Mouse (Mus musculus) liver, embryonic 16.5 days (tissue): Measurements from ENCODE around the gene Kdm4b. TPM values are rescaled to one million over a fixed set of nuclear protein-coding genes. Genes with fewer than 3 reads are reported as not detected.

Source experiments
- ATAC-seq: fragments of 200-750 bp; cut with Nextera tagmentation; 2 replicates; pipeline ENCODE4 v1.8.0; 2017; ENCODE audit warnings: low read depth, mild to moderate bottlenecking, moderate number of reproducible peaks, moderate library complexity
- H3K27ac ChIP-seq: fragments of 300-500 bp; sonication (generic); 2 replicates; pipeline ENCODE4 v1.5.1; 2014; ENCODE audit warnings: mild to moderate bottlenecking, low read length
- H3K27me3 ChIP-seq: fragments of 300-500 bp; sonication (generic); 2 replicates; pipeline ENCODE4 v1.6.1; 2014; ENCODE audit warnings: low read depth, low read length, mixed read lengths; ENCODE audit not compliant: control insufficient read depth, insufficient read depth
- H3K36me3 ChIP-seq: fragments of 300-500 bp; sonication (generic); 2 replicates; pipeline ENCODE4 v1.6.1; 2014; ENCODE audit warnings: mild to moderate bottlenecking; ENCODE audit not compliant: control insufficient read depth, insufficient read depth
- H3K4me1 ChIP-seq: fragments of 300-500 bp; sonication (generic); 2 replicates; pipeline ENCODE4 v1.6.1; 2014; ENCODE audit warnings: low read depth, low read length, mixed read lengths; ENCODE audit not compliant: control insufficient read depth
- H3K4me2 ChIP-seq: fragments of 300-500 bp; sonication (generic); 2 replicates; pipeline ENCODE4 v1.6.1; 2014; ENCODE audit warnings: low read depth, low read length, mixed read lengths
- H3K4me3 ChIP-seq: fragments of 300-500 bp; sonication (generic); 2 replicates; pipeline ENCODE4 v1.5.1; 2014; ENCODE audit warnings: low read depth, mild to moderate bottlenecking, low read length
- H3K9ac ChIP-seq: fragments of 300-500 bp; sonication (generic); 2 replicates; pipeline ENCODE4 v1.6.1; 2014; ENCODE audit warnings: low read depth, low read length
- H3K9me3 ChIP-seq: fragments of 300-500 bp; sonication (generic); replicated peaks from 2 replicates; pipeline ENCODE4 v1.6.1; 2016; ENCODE audit warnings: low read length; ENCODE audit not compliant: control insufficient read depth
- WGBS: fragments of 180-500 bp; shearing (Covaris S2); extraction: QIAGEN DNeasy Blood & Tissue Kit; methylation state at CpG from one replicate; pipeline ENCODE4 v1.1.7; 2014; ENCODE audit not compliant: insufficient replicate concordance; 5-methylcytosine and 5-hydroxymethylcytosine counted together
- polyA plus RNA-seq: library from polyadenylated mRNA; unstranded; fragments of >200 nt; fragmentation: Nextera tagmentation; extraction: Ambion mirVana; gene quantifications from 2 replicates; pipeline ENCODE4 v1.2.1, GENCODE M21; 2015

The Kdm4b gene
- polyA plus RNA-seq, 1 experiment from 2014 or later: 7.0 TPM

DNA sequence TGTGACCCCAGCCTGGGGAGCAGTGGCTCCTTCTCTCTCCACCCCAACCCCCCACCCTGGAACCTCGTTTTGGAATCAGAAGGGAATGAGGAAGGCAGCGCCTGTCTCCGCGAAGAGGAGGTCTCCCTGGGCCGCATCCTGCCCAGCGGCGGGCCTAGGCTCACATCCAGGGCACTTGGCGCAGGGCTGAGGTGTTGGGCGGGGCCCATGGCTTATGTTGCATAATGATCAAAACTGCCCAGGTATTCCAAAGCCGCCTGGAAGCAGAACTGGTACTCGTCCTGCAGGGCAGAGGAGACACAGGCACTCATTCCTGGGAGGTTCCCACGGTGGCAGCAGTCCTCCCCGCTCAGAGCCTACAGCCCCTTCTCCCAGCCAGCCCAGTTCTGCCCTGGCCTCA, 87.3 kb downstream of the Kdm4b start:
- WGBS: 75% methylated on average over 13 of the region's 13 CpGs
- Histone ChIP-seq H3K36me3 (peaks cover 2% of the 10 kb centered on the region; the same call in 1 of the 2 replicates), H3K4me3 (no peak overlapping the region), H3K4me2 (no peak overlapping the region), H3K9ac (no peak overlapping the region), H3K27ac (no peak overlapping the region), H3K9me3 (no peaks in the 10 kb centered on the region), H3K4me1 (no peaks in the 10 kb centered on the region; the same call in 1 of the 2 replicates), H3K27me3 (no peaks in the 10 kb centered on the region)
- ATAC-seq: no peak

DNA sequence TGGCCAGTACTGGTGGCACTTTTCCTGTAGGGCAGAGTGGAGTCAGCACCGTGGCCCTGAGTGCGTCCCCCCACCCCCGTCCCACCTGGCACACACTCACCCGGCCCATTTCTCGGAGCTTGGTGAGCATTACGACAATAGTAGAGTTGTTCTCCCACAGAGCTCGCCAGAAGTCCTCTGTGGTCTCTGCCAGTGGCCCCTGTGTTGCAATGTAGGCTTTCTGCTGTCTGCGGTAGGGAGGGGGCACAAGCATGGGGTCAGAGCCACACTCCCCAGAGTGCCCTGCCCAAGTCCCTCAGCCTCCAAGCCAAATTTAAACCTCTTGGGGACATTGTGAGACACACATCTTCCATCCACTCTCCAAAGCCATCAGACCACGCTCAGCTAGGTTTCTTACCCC, 88.9 kb downstream of the Kdm4b start:
- Histone ChIP-seq H3K9ac (no peak overlapping the region), H3K9me3 (no peaks in the 10 kb centered on the region), H3K36me3 (peaks cover 2% of the 10 kb centered on the region; the same call in 1 of the 2 replicates), H3K4me1 (no peaks in the 10 kb centered on the region; the same call in 1 of the 2 replicates), H3K27me3 (no peaks in the 10 kb centered on the region), H3K4me2 (no peak overlapping the region), H3K4me3 (no peak overlapping the region), H3K27ac (no peak overlapping the region)
- ATAC-seq: no peak
- 76% methylated on average over 9 of the region's 9 CpGs for WGBS

DNA sequence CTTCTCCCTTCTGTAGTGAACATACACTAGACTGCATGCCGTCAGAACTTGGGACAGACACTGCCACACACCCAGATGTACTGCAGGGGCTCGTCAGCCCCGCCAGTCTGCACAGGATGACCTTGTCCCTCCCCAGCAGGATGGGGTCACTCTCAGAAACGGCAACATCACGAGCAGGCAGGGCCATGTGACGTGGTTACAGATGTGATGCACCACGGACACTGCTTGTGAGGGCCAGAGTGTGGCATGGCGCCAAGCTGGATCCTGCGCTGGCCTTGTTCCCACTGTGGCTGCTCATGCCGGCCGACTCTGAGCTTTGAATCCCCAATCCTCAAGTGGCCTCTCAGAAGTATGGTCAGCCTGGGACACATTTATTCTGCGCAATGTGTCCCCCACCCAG, 92.4 kb downstream of the Kdm4b start:
- H3K4me3 ChIP-seq: no peak overlapping the region
- 76% methylated on average over 12 of the region's 12 CpGs for WGBS
- H3K9me3 ChIP-seq: no peaks in the 10 kb centered on the region
- H3K4me2 ChIP-seq: no peak overlapping the region
- H3K9ac ChIP-seq: no peak overlapping the region
- no peaks in the 10 kb centered on the region for H3K27me3 ChIP-seq
- H3K4me1 ChIP-seq: no peaks in the 10 kb centered on the region
- peaks cover 2% of the 10 kb centered on the region; the same call in 1 of the 2 replicates for H3K36me3 ChIP-seq
- ATAC-seq: no peak
- H3K27ac ChIP-seq: no peak overlapping the region

DNA sequence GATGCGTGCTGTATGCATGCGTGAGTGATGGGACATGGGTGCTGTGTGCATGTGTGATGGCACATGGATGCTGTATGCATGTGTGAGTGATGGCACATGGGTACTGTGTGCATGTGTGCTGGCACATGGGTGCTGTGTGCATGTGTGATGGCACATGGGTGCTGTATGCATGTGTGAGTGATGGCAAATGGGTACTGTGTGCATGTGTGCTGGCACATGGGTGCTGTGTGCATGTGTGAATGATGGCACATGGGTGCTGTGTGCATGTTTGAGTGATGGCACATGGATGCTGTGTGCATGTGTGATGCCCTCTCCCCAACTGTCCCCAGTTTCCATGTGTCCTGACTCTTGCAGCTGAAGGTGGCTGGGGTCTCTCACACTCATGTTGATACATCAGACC, 94.2 kb downstream of the Kdm4b start:
- no peak overlapping the region for H3K9ac ChIP-seq
- 86% methylated on average over 2 of the region's 2 CpGs for WGBS
- H3K36me3 ChIP-seq: peaks cover 2% of the 10 kb centered on the region; the same call in 1 of the 2 replicates
- H3K27me3 ChIP-seq: peaks cover 4% of the 10 kb centered on the region; the same call in 1 of the 2 replicates
- H3K4me2 ChIP-seq: no peak overlapping the region
- no peaks in the 10 kb centered on the region for H3K9me3 ChIP-seq
- H3K27ac ChIP-seq: no peak overlapping the region
- ATAC-seq: no peak
- no peak overlapping the region for H3K4me3 ChIP-seq
- H3K4me1 ChIP-seq: peaks cover 1% of the 10 kb centered on the region

DNA sequence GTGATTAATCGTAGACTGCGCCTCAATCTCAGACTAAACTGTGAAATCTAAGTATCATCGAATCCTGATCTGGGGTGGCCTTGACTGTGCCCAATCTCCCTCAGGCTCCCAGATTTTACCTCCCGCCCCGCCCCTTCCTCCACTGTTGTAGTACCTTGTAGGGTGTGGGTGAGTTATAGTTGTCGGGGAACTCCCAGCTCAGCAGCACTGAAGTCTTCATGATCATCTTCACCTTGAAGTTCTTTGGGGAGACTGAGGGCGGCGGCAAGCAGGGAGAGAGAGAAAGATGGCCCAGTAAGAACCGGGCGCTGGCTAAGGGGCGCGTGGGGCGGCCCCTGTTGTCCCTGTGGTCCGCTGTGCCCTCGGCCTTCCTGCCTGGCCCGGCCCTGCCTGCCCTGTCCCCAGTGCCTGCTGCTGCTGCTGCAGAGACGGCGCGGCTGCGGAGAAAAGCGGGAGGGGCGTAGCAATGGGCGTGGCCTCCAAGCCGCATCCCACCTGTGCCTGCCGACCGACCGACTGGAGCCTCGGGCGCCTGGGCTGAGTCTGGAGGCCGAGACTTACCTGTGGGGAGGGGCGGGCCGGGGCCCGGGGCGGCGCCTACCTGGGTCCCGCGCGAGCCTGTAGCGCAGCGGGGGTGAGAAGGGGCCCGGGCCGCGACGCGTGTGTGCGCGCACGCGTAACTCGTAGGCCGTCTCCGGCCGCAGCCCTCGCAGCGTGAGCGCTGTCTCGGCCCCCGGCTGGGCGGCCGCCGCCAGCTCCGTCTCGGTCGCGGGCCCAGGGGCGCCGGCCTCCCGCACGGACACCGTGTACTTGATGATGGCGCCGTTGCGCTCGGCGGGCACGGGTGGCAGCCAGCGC, 99.1 kb downstream of the Kdm4b start:
- peak overlapping the region; percentile 57 for H3K4me3 ChIP-seq
- peaks cover 15% of the 10 kb centered on the region for H3K27me3 ChIP-seq
- 11% methylated on average over 73 of the region's 77 CpGs for WGBS
- no peaks in the 10 kb centered on the region for H3K9me3 ChIP-seq
- peaks cover 9% of the 10 kb centered on the region for H3K4me1 ChIP-seq
- H3K4me2 ChIP-seq: peak overlapping the region; percentile 82
- no peak overlapping the region for H3K27ac ChIP-seq
- peak; percentile 59 for ATAC-seq
- peak overlapping the region; percentile 7; the same call in 1 of the 2 replicates for H3K9ac ChIP-seq
- H3K36me3 ChIP-seq: no peaks in the 10 kb centered on the region

DNA sequence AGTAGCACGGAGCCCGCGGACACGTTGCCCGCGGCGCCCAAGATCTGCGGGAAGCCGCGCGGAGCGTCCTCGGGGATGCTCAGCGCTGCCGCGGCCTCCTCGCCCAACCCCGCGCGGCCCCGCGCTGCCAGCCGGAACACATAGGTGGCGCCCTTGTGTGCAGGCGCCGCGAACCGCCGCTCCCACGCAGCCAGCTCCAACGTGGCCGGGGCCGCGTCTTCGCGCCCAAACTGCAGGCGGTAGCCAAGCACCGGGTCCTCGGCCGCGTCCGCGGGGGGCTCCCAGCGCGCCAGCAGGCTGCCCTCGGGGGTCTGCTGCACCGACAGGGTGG, 99.7 kb downstream of the Kdm4b start:
- under 1% methylated on average over 46 of the region's 47 CpGs for WGBS
- H3K36me3 ChIP-seq: no peaks in the 10 kb centered on the region
- H3K9me3 ChIP-seq: no peaks in the 10 kb centered on the region
- peak; percentile 62 for ATAC-seq
- peaks cover 9% of the 10 kb centered on the region for H3K4me1 ChIP-seq
- peak overlapping the region; percentile 82 for H3K4me2 ChIP-seq
- no peak overlapping the region for H3K27ac ChIP-seq
- peak overlapping the region; percentile 57 for H3K4me3 ChIP-seq
- H3K9ac ChIP-seq: peak overlapping the region; percentile 28; the same call in 1 of the 2 replicates
- peaks cover 15% of the 10 kb centered on the region for H3K27me3 ChIP-seq

DNA sequence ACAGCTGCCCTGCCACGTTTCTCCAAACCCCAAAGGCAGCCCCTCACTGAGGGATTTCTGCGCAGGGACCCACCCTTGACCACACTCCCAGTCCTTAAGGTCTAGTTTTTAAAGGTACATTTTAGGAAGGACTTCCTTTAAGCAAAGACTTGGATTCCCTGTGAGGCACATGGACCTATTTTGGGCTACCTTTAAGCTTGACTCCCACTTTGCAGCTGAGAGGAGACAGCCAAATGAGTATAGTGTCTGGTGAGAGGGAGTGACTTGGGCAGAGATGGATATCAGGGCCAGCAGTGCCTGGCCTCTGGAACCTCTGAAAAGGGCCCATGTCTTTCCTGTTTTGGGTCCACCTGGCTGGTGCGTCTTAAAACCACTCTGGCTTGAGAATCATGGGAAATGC, 100.1 kb downstream of the Kdm4b start:
- ATAC-seq: no peak
- no peak overlapping the region for H3K27ac ChIP-seq
- H3K9me3 ChIP-seq: no peaks in the 10 kb centered on the region
- no peaks in the 10 kb centered on the region for H3K36me3 ChIP-seq
- peak overlapping the region; percentile 28; the same call in 1 of the 2 replicates for H3K9ac ChIP-seq
- H3K4me2 ChIP-seq: peak overlapping the region; percentile 82
- peaks cover 9% of the 10 kb centered on the region for H3K4me1 ChIP-seq
- H3K4me3 ChIP-seq: peak overlapping the region; percentile 57
- H3K27me3 ChIP-seq: peaks cover 15% of the 10 kb centered on the region
- WGBS: 18% methylated on average over 3 of the region's 3 CpGs

DNA sequence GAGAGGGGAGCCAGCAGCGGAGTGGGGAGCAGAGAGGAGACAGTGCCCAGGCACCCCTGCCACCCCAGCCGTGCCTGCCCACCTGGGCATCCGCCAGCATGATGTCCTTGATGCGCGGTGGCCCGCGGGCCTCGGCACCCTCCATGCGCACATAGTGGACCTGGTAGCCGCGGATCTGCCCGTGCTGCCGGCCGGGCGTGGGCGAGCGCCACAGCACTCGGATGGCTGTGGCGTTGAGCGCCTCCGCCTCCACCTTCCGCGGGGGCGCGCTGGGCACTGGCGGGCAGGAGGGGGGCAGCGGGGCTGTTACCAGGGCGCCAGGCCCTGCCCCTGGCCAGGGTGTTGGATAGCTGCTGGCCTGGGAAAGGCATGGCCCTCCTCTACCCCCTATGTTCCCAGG, 102.0 kb downstream of the Kdm4b start:
- Histone ChIP-seq H3K9ac (no peak overlapping the region), H3K9me3 (no peaks in the 10 kb centered on the region), H3K4me1 (peaks cover 9% of the 10 kb centered on the region), H3K4me2 (no peak overlapping the region), H3K27me3 (peaks cover 15% of the 10 kb centered on the region), H3K36me3 (no peaks in the 10 kb centered on the region), H3K4me3 (no peak overlapping the region), H3K27ac (no peak overlapping the region)
- ATAC-seq: no peak
- WGBS: 80% methylated on average over 28 of the region's 28 CpGs

DNA sequence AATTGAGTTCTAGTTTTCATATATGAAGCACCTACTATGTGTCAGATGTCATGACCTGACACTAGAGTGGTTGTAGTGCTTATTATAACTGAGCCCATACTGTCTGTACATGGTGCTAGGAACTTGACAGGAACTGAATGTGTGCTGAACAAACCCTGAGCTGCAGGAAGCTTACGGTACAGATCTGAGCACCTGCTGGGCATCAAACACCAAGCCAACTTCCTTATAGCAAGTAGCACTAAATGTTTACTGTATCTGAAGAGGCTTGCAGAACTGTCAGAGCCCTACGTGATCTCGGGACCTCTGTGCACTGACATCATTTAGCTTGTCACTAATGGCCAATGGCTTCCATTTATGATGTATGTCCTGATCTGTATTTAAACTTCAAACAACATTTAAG, 105.7 kb downstream of the Kdm4b start:
- Histone ChIP-seq H3K27ac (no peak overlapping the region), H3K4me1 (no peaks in the 10 kb centered on the region), H3K9ac (no peak overlapping the region), H3K4me3 (no peak overlapping the region), H3K36me3 (no peaks in the 10 kb centered on the region), H3K4me2 (no peak overlapping the region), H3K9me3 (no peaks in the 10 kb centered on the region), H3K27me3 (0 out of 2 replicates have a peak, but pooled peaks cover 2% of the 10 kb centered on the region)
- no peak for ATAC-seq
- 68% methylated on average over 3 of the region's 3 CpGs for WGBS
